Mouse (Mus musculus) adrenal gland, postnatal 36 days (tissue): ENCODE measurements around the gene Slc4a4. TPM values are rescaled to one million over a fixed set of nuclear protein-coding genes. Genes with fewer than 3 reads are reported as not detected.
A peak's percentile ranks its signal among the peaks of the same experiment; 100 is the strongest.

Experiments
- DNase-seq, 2 experiments: peaks; one replicate each; pipeline ENCODE4 v3.0.0; 2021; ENCODE audit warnings: mixed read lengths in 1 of 2
- total RNA-seq, 2 experiments: library from RNA; stranded (reverse); gene quantifications; 2 replicates each; pipeline ENCODE4 v1.2.3; 2021

The Slc4a4 gene
- total RNA-seq, 2 experiments from 2014 or later: 20.1 to 61.2 TPM

GRCm38 (mm10) chr5:88917221-88917620 is 30.6 kb downstream of the Slc4a4 start:
- DNase-seq: no peak

- DNase-seq: peak in 1 of 2 experiments; percentile 38
Measured at GRCm38 (mm10) chr5:88917630-88918029, 31.0 kb downstream of the Slc4a4 start.

- DNase-seq: no peak
Measured at GRCm38 (mm10) chr5:88918538-88918937, 31.9 kb downstream of the Slc4a4 start.

GRCm38 (mm10) chr5:88925576-88925975 is 39.0 kb downstream of the Slc4a4 start:
- peak in 1 of 2 experiments; percentile 35 for DNase-seq

- peak in 1 of 2 experiments; percentile 29 for DNase-seq
Measured at GRCm38 (mm10) chr5:88928201-88928916, 41.7 kb downstream of the Slc4a4 start.

GRCm38 (mm10) chr5:88929392-88930094 is 42.9 kb downstream of the Slc4a4 start:
- peak; percentile 66 to 79 for DNase-seq

- DNase-seq: no peak
Measured at GRCm38 (mm10) chr5:88930129-88930528, 43.5 kb downstream of the Slc4a4 start.

GRCm38 (mm10) chr5:88930611-88931010 is 44.0 kb downstream of the Slc4a4 start:
- no peak for DNase-seq

- no peak for DNase-seq
Measured at GRCm38 (mm10) chr5:88931176-88931575, 44.6 kb downstream of the Slc4a4 start.

GRCm38 (mm10) chr5:88933454-88933853 is 46.8 kb downstream of the Slc4a4 start:
- no peak for DNase-seq

GRCm38 (mm10) chr5:88933946-88934345 is 47.3 kb downstream of the Slc4a4 start:
- no peak for DNase-seq

GRCm38 (mm10) chr5:88938208-88938607 is 51.6 kb downstream of the Slc4a4 start:
- DNase-seq: peak in 1 of 2 experiments; percentile 34

- DNase-seq: no peak
Measured at GRCm38 (mm10) chr5:88939151-88939550, 52.5 kb downstream of the Slc4a4 start.

GRCm38 (mm10) chr5:88939782-88940181 is 53.2 kb downstream of the Slc4a4 start:
- DNase-seq: no peak

GRCm38 (mm10) chr5:88941905-88942304 is 55.3 kb downstream of the Slc4a4 start:
- DNase-seq: no peak

- DNase-seq: no peak
Measured at GRCm38 (mm10) chr5:88945661-88946339, 59.2 kb downstream of the Slc4a4 start.

- DNase-seq: no peak
Measured at GRCm38 (mm10) chr5:88950337-88950736, 63.7 kb downstream of the Slc4a4 start.

- DNase-seq: no peak
Measured at GRCm38 (mm10) chr5:88952757-88953577, 66.3 kb downstream of the Slc4a4 start.

GRCm38 (mm10) chr5:88957735-88958134 is 71.1 kb downstream of the Slc4a4 start:
- DNase-seq: no peak

- DNase-seq: no peak
Measured at GRCm38 (mm10) chr5:88958966-88959365, 72.3 kb downstream of the Slc4a4 start.

- DNase-seq: no peak
Measured at GRCm38 (mm10) chr5:88959412-88959811, 72.8 kb downstream of the Slc4a4 start.
